Mouse (Mus musculus): ENCODE measurements at regions not wholly inside any gene's neighbourhood (a gene's known extent, or its start where the extent isn't known, plus 50 kb on each side); places are given as distances from the start of the nearest gene placed in this dataset.

DNA sequence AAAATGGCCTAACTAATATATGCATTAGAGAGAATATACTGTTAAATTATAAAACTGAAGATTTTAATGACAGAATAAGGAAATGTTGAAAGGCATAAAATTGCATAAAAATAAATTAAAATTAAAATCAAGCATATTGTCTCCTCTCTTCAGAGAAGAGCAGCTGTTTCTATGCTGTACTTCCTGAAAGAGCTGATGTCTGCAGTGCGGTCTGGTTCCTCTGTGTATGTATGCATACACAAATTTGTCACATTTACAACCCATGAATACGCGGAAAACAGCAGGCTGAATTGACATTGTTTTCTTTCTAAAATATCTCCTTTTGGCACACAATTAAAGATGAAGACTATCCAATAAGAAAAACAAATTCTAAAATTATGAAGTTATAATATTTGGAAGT, 278.5 kb downstream of the Olfr1505 start:
- DNase-seq (ENCODE audit: low spot score in 2 of 2), result no peak

DNA sequence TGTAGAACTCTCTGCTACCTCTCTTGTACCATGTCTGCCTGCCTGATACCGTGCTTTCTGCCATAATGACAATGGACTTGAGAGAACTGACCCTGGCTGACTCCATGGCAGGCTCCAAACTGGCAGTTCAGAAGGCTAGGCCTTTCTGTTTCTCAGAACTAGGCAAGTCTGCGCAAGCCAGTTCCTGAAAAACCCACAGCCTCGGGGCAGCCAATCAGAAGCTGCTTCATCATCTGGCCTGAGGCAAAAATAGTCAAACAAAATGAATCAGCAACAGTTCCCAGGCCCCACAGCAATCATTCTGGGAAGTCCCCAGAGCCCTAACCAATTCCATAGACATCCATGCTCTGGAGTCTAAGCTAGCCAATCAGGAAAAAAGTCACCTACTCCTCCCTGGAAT, 284.5 kb downstream of the Olfr1505 start:
- no peak for DNase-seq (ENCODE audit: low spot score in 2 of 2)

DNA sequence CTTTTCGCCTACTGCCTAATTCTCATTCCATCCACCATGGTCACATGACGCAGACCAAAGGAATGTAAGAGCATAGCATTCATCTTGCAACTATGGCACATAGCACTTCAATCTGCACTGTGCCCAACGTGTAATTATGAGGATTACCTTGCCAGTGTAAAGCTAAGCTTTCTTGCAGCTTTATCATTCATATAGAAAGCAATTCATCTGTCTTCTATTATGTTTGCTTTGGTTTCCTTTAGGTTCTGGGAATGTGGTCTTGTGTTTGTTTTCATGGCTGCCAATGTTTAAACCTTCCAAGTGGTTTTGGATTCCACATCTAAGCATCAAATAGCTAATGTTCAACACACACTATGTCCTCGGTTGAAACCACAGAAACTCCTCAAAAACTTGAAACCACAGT, 307.2 kb downstream of the Olfr1505 start:
- DNase-seq (ENCODE audit: low spot score in 2 of 2), result no peak

DNA sequence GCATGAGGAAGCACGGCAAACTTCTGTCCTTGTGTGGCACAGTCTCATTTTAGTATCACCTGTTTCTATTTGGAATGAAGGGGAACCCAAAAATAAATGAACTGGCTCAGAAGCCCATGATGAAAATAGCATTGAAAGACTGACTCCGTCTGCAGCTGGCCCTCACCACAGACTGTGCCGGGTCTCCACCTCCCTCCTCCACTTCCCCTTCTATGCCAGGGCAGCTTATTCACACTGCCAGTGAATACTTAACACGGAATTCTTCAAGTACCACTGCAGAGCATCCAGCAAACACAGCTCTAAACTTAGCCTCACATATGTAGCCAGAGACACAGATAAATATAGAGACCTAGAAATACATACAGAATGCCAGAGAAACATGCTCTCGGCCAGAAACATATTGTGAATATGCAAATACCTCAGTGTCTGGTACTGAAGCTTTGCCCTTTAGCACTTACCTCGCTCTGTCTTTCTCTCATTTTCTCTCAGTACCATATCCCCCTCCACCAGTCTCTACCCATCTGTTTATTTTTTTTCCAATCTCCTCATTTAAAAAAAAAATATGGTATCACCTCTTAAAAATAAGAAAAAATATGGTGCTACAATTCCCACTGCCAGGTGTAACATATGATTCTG, 311.8 kb downstream of the Olfr1505 start:
- peak; percentile 45 to 70 for DNase-seq (ENCODE audit: low spot score in 2 of 2)

DNA sequence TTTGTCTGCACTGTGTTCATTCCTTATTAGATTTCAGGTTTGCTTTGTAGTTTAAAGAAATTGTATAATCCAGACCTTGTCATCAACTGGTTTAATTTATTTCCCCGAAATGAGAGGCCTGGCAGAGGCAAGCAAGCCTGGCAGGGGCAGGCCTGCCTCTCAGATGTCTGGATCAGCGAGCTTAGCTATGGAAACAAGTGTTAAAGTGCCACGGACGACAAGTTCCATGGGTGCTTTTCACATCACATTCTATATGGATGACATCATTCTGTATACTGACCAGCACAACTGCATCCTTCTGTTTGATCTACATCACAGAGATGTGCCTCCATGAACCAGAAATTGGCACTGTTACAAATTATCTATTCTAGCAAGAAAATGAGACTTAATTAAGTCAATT, 312.5 kb downstream of the Olfr1505 start:
- no peak for DNase-seq (ENCODE audit: low spot score in 2 of 2)

DNA sequence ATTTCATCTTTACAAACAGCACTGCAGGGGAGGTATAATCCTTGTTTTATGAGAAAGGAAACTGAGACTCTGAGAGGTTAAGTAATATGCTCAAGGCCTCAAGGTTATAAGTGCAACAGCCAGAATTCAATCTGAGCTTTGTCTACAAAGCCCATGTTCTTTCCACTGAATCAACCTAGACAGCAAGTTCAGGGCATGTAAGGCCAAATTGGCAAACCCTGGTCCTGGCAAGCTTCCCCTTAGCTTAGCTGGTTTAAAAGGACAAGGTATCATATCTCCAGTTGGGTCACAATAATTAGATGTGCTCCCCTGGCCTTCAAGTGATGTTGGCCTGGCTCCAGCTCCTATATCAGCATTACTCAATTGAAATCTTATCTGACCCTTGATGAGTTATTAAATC, 313.2 kb downstream of the Olfr1505 start:
- DNase-seq (ENCODE audit: low spot score in 2 of 2), result no peak

DNA sequence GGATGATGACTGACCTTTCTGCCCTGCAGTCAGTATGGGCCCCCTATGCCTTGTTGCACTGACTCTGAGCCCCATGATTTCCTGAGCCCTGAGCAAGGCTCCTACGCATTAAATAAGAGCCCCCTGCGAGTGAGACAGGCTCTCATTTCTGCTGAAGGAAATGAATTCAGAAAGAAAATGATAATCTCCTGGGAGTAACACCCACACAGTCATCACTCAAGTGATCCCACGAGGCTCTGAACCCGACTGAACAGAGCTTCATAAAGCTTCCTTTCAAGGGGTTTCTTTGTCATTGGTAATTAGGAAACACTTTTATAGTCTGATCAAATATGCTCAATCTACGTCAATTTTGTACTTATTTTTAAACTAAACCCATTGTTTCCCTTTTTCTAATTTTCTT, 330.2 kb downstream of the Olfr1505 start:
- DNase-seq (ENCODE audit: low spot score in 2 of 2), result no peak

DNA sequence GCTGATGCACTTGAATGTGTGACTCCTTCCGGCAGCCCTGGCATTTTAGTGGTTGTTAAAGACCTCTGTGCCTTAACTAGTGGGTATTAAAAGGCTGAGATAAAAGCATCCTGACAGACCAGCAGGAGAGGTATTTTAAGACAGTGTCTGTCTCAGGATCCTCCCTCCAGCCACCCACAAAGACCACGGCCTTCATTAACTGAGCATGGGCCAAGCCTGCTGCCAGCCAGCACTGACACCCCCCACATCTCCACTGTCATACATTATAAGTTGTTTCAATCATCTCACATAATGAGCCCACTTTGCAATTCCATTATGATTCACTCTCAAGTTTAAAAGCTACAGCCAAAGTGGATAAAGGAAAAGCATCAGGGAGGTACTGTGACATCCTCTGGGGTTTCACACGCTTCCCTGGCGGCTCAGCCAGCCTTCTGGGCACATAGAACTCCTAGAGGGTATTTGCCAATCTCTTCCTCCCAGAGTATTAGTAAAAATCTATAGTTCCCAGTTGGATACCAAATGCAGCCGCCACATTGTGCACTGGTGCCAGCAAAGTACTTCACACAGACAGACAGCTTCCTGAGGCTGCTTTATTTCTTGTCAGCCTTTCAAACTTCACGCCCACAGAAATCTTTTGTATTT, 333.8 kb downstream of the Olfr1505 start:
- DNase-seq (ENCODE audit: low spot score in 2 of 2), result no peak

DNA sequence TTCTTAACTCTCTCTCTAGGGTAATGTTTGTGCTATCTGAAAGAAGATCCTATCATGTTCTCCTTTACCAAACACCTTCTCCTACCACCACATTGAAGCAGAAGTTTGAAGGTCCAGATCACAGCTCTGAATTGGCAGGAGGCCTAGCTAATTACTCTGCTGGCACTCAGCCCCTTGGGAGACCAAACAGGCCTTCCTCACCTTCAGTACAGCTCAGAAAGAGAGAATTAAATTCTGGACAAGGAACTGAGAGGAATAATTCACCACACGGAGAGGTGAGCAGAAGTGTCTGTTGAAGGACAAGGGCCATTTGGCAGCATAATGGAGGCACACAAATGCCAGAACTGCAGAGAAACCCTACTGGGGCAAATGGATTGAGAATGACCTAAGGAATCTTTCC, 334.6 kb downstream of the Olfr1505 start:
- DNase-seq (ENCODE audit: low spot score in 2 of 2), result no peak

DNA sequence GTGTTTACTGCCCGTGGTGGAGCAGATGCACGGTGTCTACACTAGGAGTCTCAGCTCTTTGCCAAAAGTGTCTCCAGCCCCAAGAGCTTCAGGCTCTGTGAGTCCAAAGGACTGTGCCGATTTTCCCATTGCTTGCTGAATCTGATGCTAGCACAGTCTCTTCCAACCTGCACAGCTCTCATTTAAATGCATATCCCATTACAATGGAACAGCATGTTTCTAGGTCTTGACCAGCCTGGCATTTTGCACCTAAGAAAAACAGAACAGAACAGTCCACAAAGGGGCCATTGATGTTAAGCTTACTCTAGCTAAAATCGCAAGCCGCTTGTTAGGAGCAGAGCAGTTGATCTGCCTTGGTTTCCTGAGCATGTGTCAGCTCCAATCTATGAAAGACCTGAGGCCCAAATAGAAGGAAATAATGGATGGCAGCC, 339.2 kb downstream of the Tle4 start:
- no peak for DNase-seq (ENCODE audit: low spot score in 2 of 2)

DNA sequence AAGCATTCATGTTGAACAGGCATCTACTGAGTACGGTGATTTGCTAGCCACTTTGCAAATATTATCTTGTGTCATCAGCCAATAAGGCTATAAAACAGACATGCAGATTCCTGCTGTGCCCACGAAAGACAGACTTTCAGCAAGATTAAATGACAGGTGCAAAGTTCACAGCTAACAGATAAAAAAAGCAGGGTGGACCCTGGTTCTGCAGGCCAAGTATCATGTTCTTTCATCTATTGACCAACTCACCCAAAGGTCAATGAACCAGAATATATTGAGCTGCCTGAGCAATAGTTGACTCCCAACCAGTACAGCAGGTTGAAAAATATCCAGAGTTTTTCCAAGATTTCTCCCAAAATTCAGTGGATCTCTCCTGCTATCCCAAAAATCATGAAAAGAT, 338.6 kb downstream of the Tle4 start:
- DNase-seq (ENCODE audit: low spot score in 2 of 2), result no peak

DNA sequence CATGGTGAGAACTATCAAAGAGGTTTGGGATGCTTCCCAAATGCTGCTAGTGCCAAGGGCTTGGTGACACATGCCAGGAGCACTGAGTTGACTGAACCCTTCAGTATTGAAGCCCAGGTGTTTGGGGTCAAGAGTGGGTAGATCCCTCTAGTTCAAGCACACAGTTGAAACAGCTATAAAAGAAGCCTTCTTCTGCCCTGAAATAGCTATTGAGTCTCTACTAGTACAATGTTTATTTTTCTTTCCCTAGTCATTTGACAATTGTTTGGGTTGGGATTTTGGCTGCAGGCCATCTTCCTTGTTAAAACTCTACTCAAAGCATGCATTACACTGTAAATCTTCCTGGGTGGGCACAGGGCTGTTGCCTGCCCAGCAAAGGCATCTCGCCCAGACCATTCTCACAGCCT, 308.5 kb downstream of the Tle4 start:
- DNase-seq (ENCODE audit: low spot score in 2 of 2), result peak in 1 of 2 experiments; percentile 13

DNA sequence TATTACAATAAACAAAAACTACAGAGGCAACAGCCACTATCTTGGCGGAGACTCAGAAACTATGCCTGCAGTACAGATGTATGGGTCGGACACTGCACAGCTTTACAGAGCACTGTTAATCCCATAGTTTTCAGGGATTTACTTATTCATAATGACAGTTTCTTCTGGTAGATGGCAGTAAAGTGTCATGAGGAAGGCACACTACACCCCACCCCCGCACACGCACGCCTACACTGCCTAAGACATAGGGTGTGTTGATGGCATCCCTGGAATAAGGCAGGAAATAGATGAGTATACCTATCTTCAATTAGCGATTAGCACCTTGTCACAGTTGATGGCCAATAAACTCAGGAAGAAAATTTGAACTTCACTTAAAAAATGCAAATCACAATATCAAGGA, 306.9 kb downstream of the Tle4 start:
- no peak for DNase-seq (ENCODE audit: low spot score in 2 of 2)

DNA sequence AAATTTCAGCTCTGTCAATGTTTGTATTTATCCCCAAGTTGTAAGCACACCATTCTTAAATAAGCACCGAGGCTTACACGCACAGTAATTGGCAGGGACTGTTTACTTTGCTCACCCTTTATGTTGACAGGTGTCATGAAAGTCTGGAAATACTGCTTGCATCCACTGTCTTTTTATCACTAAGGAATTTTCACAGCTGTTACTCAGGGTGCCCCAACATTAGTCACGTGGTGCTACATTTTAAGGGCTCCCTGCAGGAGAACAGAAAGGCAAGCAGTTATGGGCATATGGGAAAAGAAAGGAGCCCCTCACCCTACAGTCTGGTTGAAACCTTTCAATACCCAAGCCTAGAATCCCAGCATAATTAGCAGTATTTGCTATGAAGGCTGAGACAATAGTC, 304.7 kb downstream of the Tle4 start:
- DNase-seq (ENCODE audit: low spot score in 2 of 2), result no peak

DNA sequence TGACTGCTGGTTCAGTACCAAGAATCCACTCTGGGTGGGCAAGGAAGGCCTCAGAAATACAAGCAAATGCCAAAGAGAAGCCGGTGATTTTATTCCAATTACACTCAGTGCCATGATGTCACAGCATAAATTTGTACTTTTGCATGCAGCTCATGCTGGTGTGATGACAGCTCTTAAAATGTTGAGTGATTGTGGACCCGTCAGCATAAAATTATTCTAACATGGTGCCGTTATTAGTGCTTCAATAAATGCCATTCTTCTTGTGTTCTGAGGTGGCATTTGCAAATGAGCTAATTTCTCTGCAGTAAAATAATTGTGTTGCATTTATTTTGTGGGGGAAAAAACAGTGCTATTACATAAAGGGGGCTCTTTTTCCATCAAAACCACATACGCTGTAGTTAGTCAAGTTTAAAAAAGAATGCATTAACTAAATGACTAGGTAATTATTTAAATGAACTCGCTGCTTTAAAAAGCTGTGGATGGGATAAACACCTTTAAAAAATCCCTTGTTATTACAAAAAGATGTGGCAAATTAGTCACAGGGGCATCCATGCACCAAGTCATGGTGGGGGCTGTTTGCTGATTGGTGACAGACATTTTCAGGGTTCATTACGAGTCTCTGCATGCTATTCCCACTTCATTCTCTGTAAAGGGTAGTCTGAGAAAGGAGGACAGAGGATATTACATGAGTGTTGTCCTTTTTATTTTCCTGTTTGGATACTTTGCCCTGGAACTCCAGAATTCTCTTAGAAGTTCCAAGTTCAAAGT, 296.5 kb downstream of the Tle4 start:
- DNase-seq (ENCODE audit: low spot score in 2 of 2), result no peak

DNA sequence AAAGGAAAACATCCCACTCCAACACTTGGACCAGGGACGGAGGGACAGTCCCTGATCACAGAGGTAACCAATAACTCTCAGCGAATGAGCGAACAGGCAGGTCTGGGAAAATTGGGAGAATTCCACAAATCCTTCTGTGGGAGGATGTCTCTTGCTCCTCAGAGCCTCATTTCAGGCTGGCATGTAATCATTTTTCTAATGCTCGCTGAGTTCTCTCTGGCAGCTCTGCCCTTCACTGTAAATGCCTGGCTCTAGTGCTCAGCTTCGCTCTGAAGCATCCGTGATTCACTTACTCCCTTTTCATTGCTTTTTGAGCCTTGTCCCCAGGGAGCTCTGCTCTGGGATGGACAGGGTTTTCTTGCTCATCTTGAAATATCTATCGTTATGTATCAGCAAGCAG, 283.6 kb downstream of the Tle4 start:
- peak in 1 of 2 experiments; percentile 8 for DNase-seq (ENCODE audit: low spot score in 2 of 2)

DNA sequence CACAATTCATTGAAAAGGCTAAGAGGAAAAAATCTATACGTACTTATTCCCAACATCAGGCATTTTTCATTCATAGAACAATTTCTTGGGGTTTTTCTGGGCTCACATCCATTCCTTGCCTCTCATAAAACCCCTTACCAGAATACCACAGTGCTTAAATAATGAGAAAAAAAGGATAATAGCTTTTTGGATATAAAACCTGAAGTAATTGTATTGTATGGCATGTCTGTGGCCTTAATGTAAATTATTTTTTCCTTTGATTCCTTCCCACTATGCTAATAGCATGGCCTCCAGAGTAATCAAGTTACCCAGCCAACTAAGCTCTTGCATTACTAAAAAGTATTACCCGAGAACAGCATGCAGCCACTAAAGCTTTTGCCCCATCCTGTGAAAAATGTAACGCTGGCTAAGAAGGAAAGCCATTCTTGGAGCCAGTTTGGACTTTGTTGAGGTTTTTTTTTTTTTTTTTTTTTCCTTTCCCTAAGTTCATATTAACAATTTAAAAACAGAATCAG, 278.1 kb downstream of the Tle4 start:
- DNase-seq (ENCODE audit: low spot score in 2 of 2), result no peak

DNA sequence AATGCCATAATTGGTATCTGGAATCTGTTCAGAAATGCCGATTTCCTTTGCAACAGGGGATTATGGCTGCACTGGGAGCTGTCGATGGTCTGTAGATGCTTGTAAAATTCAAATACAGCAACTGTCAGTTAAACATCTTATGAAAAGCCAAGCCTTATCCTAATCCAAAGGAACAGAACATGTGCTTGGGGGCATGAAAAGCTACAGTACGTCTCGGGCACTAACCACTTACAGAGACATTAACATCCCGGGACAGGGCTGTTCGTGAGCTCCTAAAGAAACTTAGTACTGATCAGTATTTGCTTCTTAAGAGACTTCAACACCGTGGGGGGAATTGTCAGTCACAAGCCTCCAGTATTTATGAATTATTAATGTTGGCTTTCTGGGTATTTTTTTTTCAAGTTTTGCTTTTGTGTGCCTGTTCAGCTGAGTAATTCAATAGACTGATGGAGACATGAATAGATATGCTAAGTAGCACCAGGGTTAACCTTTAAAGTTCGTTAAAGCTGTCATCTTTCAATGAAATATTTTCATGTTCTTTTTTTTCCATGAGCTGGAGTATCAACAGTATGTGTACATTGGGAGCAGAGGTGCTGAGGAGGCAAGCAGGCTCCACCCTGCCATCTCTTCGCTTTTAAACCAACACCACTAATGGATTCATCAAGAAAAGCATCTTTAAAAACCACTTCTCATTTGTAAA, 272.3 kb downstream of the Tle4 start:
- DNase-seq (ENCODE audit: low spot score in 2 of 2), result no peak

DNA sequence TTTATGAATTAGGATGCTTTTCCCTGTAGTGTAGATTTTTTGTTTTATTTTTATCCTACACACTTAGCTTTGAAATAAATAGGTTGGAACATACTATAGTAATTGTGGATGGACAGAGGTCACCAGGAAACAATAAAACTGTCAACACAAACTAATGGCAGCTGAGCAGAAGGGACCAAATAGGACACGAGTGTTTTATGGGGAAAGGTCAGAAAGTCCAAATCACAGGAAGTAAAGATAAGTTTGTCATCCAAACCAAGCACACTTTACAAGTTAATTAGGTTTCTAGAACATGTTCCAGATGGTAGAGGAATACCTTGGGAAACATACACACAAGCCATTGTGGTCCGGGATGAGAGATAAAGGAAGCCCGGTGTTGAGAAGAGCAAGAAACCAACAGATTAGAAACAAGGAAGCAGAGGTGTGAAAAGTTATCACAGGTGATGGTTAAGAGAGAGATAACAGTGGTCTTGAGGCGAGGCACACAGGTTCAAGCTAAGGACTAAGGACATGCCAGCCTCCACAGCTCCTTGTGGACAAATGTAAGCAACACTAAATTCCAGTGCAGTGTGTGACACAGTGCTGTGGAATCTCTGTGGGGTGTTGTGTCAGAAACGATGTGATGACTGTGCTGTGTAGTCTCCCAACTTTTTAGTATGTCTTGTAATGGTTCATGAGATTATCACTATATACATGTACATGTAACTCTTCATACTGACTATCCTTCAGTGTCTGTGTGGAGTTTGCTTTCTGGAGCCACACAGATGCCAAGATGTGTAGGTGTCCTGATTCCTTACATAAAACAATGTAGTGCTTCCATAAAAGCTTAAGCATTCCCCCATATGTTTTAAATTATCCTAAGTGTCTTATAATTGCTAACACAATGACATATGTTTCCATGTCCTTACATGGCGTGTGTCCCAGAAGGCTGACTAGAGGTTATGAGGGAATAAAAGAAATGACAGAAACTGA, 264.5 kb downstream of the Tle4 start:
- no peak for DNase-seq (ENCODE audit: low spot score in 2 of 2)

DNA sequence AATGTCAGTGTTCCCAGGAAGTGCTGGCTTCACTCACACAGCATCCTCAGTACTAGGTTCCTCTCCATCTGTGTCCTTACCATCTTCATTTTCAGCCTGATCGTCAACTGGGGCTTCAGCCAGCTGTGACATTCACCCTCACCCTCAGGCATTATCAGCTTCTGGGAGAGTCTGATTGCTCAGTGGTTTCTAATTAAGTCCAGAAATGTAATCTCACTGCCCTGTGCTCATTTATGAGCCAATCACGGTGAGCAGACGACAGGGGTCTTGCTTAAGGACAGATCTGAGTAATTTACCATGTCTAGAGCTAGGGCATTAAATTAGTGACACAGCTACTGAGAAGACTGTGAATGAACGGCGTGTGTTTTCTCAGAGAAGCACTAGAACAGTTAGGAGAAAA, 260.8 kb downstream of the Tle4 start:
- no peak for DNase-seq (ENCODE audit: low spot score in 2 of 2)

DNA sequence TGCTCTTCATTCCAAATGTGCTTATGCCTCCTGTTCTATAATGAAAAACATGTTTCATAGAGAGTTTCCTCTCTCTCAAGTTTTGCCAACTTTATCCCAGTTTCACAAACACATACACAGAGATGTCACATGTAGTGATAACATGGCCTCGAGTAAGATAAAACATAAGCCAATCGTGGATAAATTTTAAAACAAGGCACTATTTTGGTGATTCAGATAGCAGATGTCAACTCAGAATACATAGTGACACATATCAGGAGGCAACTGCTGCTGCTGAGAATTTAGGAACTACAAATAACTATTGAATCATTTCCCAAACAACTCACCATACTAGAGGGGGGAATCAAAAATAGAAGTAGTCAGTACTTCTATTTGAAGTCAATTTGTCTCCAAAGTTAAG, 257.1 kb downstream of the Tle4 start:
- DNase-seq (ENCODE audit: low spot score in 2 of 2), result peak in 1 of 2 experiments; percentile 9

Measured in frontal cortex, postnatal 36 days (tissue).